Mouse (Mus musculus): ENCODE measurements at regions not wholly inside any gene's neighbourhood (a gene's known extent, or its start where the extent isn't known, plus 50 kb on each side); places are given as distances from the start of the nearest gene placed in this dataset.

- DNase-seq: no peak
Observed at GRCm38 (mm10) chr10:117997796-117998195, 143.8 kb upstream of the Mdm1 start.

DNA sequence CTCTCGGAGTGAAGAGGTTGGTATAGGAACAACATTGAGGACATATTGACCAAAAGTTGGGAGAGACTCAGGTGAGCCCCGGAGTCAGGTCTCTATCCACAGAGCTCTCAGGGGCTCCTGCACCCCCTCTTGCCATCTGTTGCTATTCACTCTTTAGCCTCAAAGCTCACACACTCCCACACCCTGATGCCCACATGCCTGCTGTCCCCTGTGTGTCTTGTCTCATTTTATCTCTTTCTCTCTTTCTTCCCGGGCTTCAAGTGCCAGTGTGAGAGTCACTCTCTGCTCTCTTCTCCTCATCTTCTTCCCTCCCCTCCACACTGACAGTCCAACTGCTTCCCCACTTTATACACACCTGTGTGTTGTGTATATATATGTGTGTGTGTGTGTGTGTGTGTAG, 141.0 kb upstream of the Mdm1 start:
- no peak for DNase-seq

- no peak for DNase-seq
Observed at GRCm38 (mm10) chr10:118001501-118001900, 140.1 kb upstream of the Mdm1 start.

DNA sequence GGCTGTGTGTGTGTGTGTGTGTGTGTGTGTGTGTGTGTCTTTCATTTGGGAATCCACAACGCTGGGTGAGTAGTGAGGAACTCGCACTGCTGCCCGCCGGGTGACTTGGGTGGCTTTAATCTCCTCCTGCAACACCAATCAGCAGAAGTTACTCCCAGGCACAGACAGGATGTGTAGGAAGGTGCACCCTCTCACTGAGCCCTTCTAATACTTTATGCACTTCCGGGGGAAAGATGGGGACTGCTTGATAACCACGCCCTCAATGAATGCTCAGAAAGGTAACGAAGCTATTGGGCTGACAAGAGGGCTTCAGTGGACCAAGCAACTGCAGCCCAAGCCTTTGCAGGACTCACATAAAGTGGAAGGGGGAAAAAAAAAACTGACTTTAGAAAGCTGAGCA, 139.6 kb upstream of the Mdm1 start:
- DNase-seq: no peak

DNA sequence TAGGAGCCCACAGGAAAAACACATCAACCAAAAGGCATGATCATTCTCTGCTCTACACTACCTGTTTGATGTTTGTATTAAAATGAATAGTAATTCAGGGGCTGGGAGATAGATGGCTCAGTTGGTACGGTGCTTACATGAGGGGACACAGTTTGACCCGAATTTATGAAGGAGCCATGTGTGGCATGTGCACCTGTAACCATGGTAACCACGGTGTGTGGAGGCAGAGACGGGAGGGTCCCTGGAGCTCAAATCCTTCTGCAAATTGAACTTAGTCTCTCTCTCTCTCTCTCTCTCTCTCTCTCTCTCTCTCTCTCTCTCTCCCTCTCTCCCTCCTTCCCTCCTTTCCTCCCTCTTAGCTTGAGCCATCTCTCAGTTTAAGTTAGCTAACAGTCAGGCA, 139.1 kb upstream of the Mdm1 start:
- no peak for DNase-seq

DNA sequence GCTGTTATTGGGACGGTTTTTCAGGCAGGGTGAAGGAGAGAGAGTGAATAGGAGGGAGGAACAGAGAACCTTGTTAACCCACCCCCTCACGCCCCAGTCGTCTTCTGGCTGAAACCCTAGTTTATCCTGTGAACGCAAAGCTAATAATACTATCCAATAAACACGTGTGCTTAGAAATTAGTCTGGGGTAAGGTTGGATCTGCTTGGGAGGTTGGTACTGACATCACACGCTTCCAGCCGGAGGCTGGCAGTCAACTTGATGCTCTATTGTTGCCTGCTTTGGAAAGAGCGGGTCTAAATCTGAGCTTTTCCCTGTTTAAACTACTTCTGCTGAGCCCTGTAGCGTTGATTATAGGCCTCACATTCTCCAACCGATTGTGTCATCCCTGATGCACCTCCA, 138.4 kb upstream of the Mdm1 start:
- no peak for DNase-seq

DNA sequence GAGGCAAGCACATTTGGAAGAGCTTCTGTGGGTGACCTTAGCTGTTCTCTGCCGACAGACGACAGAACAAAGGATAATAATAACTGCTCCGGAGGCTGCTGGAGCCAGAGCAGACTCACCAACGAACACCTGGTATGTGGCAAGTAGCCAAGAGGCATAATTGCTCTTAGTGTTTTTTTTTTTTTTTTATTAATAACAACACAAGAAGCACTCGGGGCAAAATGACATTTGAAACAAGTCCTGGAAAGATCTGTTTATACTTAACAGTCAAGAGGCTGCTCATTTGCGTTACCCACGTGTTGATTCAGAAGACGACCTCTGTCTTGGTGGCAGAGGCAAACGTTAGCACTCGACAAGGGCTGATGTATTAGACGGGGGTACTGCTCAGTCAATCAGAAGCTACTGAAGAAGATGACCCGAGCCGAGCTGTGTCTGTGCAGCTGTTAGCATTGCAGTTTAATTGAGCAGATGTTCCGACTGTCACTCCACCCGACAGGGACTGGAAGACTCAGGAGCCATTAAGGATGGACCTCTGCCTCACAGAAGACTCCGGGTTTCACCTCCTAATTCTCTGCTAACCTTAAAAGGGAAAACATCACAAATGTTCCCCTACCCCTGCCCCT, 137.8 kb upstream of the Mdm1 start:
- peak; percentile 45 to 63 for DNase-seq

DNA sequence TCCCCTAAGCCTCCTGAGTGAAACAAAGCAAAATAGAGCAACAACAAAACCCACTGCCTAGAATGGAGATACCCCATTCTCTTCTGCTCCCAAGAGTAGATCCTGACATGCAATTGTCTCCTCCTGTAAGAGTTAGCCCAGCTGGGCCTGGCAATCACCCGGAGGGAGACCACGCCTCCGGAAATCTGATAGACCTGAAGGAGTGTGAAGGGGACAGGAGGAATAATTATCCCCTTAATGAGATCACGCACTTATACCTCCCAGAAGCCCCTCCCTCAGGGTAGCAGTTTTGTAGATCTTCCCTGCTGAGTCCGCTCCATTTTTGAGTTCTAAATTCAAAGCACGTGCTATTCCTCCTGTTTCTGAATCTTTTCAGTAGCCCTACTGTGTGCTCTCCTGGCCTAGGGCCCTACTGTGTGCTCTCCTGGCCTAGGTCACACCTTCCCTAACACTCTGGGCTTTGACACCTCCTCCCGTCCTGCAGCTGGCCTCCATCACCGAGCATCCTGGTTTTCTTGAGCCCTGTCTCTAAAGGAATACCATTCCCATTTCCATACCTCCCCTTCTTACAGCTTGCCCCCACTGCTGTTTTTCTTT, 137.2 kb upstream of the Mdm1 start:
- DNase-seq: no peak

GRCm38 (mm10) chr10:118006827-118007550, 134.6 kb upstream of the Mdm1 start:
- DNase-seq: no peak

- DNase-seq: no peak
Observed at GRCm38 (mm10) chr10:118007846-118008245, 133.8 kb upstream of the Mdm1 start.

- DNase-seq: peak; percentile 48 to 80
Observed at GRCm38 (mm10) chr10:118011687-118012567, 129.7 kb upstream of the Mdm1 start.

GRCm38 (mm10) chr10:118028831-118029230, 112.8 kb upstream of the Mdm1 start:
- DNase-seq: no peak

DNA sequence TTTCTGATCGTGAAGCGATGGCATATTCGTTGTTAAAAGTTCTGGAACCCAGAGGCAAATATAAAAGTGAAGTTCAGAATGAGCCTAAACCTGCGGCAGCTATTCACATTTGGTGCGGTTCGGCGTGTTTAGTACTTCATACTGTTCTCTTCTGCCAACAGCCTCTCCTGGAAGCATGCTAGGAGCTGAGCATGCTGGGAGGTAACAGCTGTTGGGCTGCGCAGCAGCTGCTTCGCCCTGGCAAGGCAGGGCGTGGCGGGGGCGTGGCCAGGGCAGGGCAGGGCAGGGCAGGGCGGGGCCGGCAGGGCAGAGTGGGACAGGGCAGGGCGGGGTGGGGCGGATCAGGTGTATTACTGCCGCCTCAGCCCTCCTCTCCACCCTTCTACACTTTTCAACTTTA, 107.2 kb upstream of the Mdm1 start:
- DNase-seq: no peak

DNA sequence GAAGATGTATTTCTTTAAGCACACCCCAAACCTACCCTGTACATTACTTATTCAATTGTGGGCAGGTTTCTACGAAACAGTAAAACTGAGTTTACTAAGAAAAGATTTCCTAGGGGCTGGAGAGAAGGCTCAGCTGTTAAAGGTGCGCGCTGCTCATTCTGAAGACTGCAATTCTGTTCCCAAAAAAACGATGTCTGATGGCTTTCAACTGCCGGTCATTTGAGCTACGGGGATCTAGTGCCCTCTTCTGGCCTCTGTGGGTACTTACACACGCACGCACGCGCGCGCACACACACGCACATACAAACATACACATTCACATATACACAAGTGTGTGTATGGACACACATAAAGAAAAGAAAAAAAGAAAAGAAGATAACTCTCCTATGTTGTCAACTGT, 106.6 kb upstream of the Mdm1 start:
- DNase-seq: no peak

DNA sequence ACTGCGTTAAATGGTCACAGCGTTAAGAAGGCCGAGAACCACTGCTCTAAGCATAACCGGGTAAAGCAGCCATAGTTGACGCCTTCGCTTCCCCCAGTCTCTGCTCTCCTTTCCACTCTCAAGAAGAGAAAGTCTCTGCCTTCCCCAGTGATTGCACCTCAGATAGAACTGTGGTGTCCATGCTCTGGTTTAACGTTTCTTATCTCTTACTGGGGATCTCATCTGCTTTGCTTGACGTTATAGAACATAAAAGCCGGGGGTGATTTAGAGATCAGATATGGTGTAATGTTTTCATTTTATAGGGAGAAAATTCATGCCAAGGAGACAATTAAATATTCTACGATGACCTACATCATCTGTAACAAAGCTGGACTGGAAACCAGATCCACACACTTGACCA, 103.1 kb upstream of the Mdm1 start:
- no peak for DNase-seq

DNA sequence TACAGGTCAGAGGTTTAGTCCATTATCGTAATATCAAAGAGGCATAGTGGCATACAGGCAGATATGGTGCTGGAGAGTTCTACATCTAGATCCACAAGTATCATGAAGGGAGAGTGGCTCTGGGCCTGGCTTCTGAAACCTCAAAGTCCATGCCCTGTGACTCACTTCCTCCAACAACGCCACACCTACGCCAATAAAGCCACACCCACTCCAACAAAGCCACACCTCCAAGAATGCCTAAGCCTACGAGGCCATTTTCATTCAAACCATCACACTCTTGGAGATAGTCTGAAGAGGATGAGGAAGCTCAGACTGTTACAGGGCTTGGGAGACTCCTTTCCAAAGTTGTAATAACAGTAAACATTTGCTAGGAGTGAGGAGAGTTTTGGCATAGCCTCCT, 102.6 kb upstream of the Mdm1 start:
- DNase-seq: no peak

GRCm38 (mm10) chr10:118041068-118041467, 100.5 kb upstream of the Mdm1 start:
- no peak for DNase-seq

DNA sequence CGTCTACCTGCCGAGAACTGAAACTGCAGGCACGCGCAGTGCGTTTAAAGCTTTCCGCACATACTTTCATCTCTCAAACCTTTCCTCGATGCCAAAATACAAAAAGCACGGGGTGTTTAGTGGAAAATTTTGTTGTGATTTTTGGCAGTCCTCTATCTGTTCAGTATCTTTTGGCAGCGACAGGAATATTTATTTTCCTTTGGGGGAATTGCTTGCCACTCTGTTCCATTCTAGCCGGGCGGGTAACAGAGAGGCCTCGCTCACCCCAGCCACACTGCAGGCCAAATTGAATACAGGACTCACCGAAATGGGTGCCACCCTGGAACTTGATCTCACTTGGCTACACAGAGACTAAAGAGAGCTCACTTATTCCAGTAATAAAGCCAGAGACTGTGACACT, 97.8 kb upstream of the Mdm1 start:
- DNase-seq: peak; percentile 45 to 74

DNA sequence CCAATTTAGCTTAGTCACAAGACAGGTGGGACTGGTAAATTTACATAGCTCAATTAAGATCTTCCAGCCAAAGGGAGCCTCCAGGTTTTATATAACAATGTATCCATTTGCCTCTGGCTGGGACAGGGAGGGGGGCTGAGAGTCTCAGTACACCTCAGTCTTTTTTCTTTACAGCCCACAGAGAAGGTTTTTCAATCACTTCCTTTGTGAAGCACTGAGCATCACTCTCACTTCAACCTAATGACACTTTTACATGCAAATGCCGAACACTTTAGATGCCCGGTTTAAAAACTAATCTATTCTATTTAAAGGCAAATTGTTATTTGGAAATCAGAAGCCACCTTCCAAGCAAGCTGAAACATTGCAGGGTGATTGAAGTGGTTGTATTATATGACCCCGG, 96.8 kb upstream of the Mdm1 start:
- no peak for DNase-seq

DNA sequence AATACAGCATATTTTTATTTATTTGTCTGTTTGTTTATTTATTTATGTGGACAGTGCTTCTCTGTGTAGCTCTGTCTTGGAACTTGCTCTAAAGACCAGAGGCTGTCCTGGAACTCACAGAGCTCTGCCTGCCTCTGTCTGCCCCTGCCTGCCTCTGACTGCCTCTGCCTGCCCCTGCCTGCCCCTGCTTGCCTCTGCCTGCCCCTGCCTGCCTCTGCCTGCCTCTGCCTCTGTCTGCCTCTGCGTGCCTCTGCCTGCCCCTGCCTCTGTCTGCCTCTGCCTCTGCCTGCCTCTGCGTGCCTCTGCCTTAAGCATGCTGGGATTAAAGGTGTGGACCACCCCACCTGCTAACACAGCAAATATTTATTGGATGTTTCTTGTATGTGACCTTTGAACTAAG, 96.2 kb upstream of the Mdm1 start:
- DNase-seq: no peak

- DNase-seq: no peak
Observed at GRCm38 (mm10) chr10:118046328-118046727, 95.3 kb upstream of the Mdm1 start.

DNA sequence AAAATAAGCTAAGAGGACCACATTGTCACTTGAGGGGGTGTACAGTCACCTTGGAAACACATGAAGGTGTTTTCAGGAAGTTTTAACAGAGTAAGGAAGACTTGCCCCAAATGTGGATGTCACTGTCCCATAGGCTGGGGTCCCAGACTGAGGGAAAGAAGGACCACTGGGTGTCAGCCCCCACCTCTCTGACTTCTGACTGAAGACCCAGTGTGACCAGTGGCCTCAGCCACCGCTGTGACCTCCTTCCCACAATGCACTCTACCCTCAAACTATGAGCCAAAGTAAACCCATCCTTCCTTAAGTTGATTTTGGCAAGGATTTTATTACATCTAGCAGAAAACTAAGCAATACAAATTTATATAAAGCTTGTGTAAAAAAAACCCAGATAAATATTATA, 94.8 kb upstream of the Mdm1 start:
- no peak for DNase-seq

DNA sequence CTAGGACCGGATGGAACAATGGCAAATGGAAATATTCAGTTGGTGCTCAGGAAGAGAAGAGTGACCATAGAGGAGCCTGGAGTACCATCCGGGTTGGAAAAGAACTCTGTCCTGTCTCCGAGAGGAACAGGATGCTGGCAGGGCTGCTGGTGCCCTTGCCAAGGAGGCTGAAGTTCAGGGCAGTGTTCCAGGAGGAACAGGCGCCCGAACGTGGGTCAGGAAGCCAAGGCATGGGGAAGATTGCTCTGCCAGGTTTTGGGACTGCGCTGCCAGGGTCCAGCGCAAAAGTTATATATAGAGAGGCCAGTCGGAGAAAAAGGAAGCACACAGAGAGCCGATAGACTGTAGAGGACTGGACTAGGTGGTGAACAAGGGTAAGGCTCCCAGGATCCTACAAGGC, 92.3 kb upstream of the Mdm1 start:
- peak; percentile 91 to 96 for DNase-seq
